Mouse (Mus musculus) liver, postnatal 0 days (tissue): ENCODE measurements around the gene Bcar3. TPM values are rescaled to one million over a fixed set of nuclear protein-coding genes. Genes with fewer than 3 reads are reported as not detected.

Experiments
- ATAC-seq: fragments of 200-750 bp; cut with Nextera tagmentation; 2 replicates; pipeline ENCODE4 v1.8.0; 2017; ENCODE audit warnings: mild to moderate bottlenecking, moderate library complexity
- DNase-seq: peaks from one replicate; pipeline ENCODE4 v3.0.0-alpha.2; 2016
- H3K27ac ChIP-seq: fragments of 300-500 bp; sonication (generic); 2 replicates; pipeline ENCODE4 v1.5.1; 2014; ENCODE audit warnings: antibody characterized with exemption, moderate library complexity, mild to moderate bottlenecking, low read depth
- H3K27me3 ChIP-seq: fragments of 300-500 bp; sonication (generic); 2 replicates; pipeline ENCODE4 v1.6.1; 2014; ENCODE audit warnings: low read length, control low read depth, mixed read lengths; ENCODE audit not compliant: insufficient read depth
- H3K36me3 ChIP-seq: fragments of 300-500 bp; sonication (generic); replicated peaks from 2 replicates; pipeline ENCODE4 v1.6.1; 2014; ENCODE audit warnings: mild to moderate bottlenecking, control low read depth, low read length, moderate library complexity, mixed read lengths; ENCODE audit not compliant: insufficient read depth
- H3K4me1 ChIP-seq: fragments of 300-500 bp; sonication (generic); 2 replicates; pipeline ENCODE4 v1.6.1; 2014; ENCODE audit warnings: antibody characterized with exemption, mild to moderate bottlenecking, control low read depth; ENCODE audit not compliant: insufficient read depth
- H3K4me2 ChIP-seq: fragments of 300-500 bp; sonication (generic); 2 replicates; pipeline ENCODE4 v1.6.1; 2014; ENCODE audit warnings: low read depth, mild to moderate bottlenecking, low read length, moderate library complexity, mixed read lengths
- H3K4me3 ChIP-seq: fragments of 300-500 bp; sonication (generic); 2 replicates; pipeline ENCODE4 v1.5.1; 2014; ENCODE audit warnings: low read depth, low read length
- H3K9ac ChIP-seq: fragments of 300-500 bp; sonication (generic); replicated peaks from 2 replicates; pipeline ENCODE4 v1.6.1; 2014; ENCODE audit warnings: mild to moderate bottlenecking, moderate library complexity
- H3K9me3 ChIP-seq: fragments of 300-500 bp; sonication (generic); 2 replicates; pipeline ENCODE4 v1.6.1; 2016; ENCODE audit warnings: mild to moderate bottlenecking, control low read depth, low read length, mixed read lengths
- CTCF ChIP-seq: sonication (generic); IDR thresholded peaks from 2 replicates; pipeline ENCODE4 v1.5.1; 2016; ENCODE audit warnings: antibody characterized with exemption, low read depth
- EP300 ChIP-seq: IDR thresholded peaks from 2 replicates; pipeline ENCODE4 v1.6.1; 2016; ENCODE audit warnings: antibody characterized with exemption, low read depth, mild to moderate bottlenecking
- WGBS: fragments of 180-500 bp; shearing (Covaris S2); extraction: QIAGEN DNeasy Blood & Tissue Kit; methylation state at CpG from one replicate; pipeline ENCODE4 v1.1.7; 2014; ENCODE audit not compliant: insufficient replicate concordance; 5-methylcytosine and 5-hydroxymethylcytosine counted together
- polyA plus RNA-seq: library from polyadenylated mRNA; unstranded; fragments of >200 nt; fragmentation: Nextera tagmentation; extraction: Ambion mirVana; gene quantifications from 2 replicates; pipeline ENCODE4 v1.2.1, GENCODE M21; 2015

Gene Bcar3
- polyA plus RNA-seq, 1 experiment from 2014 or later = 11.2 TPM

DNA sequence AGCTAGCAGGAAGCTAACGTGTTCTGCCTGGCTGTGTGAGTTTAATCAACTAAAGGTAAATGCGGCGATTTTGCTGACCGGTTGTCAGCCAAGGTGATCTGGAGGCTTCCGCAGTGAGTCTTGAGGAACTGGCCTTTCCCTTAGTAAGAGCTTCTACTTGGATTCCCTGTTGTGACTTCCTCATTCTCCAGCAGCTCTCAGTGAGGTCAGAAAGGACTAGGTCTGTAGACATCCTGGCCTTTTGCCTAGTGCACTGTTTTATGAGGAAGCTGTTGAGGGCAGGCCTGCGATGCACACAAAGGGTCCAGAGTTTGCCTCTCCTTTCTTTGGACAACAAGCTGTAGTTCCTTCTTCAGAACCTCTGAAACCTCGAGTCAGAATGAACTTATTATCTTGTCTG is 3.2 kb upstream of the Bcar3 start:
- H3K9ac ChIP-seq = no peak overlapping the region
- no peak overlapping the region; the same call in 1 of the 2 replicates for H3K4me2 ChIP-seq
- H3K27ac ChIP-seq = peak overlapping the region; percentile 57
- no peak for ATAC-seq
- H3K4me3 ChIP-seq = no peak overlapping the region
- DNase-seq = no peak
- peaks cover 2% of the 10 kb centered on the region; the same call in 1 of the 2 replicates for H3K36me3 ChIP-seq
- no peaks in the 10 kb centered on the region for H3K27me3 ChIP-seq
- TF ChIP-seq EP300 (no peak), CTCF (no peak)
- peaks cover 18% of the 10 kb centered on the region for H3K4me1 ChIP-seq
- 23% methylated on average over 7 of the region's 7 CpGs for WGBS
- H3K9me3 ChIP-seq = no peaks in the 10 kb centered on the region

- no peak overlapping the region for H3K9ac ChIP-seq
- peaks cover 18% of the 10 kb centered on the region for H3K4me1 ChIP-seq
- 44% methylated on average over 12 of the region's 12 CpGs for WGBS
- TF ChIP-seq CTCF (no peak), EP300 (no peak)
- H3K36me3 ChIP-seq = no peaks in the 10 kb centered on the region
- DNase-seq (no peak), ATAC-seq (no peak)
- no peak overlapping the region for H3K4me3 ChIP-seq
- peak overlapping the region; percentile 88 for H3K27ac ChIP-seq
- no peaks in the 10 kb centered on the region for H3K9me3 ChIP-seq
- peak overlapping the region; percentile 100 for H3K4me2 ChIP-seq
- H3K27me3 ChIP-seq = no peaks in the 10 kb centered on the region
These were observed 2.1 kb upstream of the Bcar3 start for GRCm38 (mm10) chr3:122291828-122292227.

DNA sequence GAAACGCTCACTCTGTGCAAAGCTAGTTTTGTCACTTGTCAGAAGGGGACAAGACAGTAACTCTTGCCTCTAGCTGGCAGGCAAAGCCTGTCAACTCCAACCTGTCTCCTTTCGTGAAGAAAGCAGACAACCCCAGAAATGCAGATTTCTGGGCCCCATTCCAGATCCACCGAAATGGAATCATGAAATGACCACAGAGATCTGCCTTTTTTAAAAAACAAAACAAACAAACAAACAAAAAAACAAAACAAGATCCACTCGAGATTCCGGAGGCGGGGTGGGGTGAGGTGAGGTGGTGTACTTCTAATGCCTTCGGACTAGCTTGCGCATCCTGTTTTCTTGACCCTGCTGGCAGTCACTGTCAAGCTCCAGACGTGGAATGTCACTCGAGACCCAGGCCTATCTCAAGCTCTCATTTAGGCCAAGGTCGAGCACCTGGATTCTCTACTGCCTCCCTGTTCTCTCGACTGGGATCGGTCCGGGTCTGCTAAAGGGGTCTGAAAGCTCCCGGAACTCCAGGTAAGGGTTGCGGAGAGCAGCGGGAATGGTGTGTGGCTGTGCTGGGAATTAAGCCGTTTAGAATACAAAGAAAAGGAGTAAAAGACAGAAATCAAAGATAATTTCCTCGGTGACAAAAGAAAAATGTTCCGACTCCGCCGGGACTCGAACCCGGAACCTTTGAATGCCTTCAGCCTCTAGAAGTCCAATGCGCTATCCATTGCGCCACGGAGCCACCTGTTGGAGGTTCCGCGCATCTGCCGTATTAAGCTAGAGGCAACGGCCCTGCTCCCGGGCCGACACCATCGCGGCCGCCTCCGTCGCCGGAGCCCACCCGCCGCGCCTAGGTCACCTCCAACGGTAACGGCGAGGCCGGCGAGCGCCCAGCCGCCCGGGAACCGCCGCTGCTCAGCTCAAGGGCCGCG is 1.4 kb upstream of the Bcar3 start:
- ATAC-seq = peak; percentile 85
- TF ChIP-seq EP300 (no peak), CTCF (peak; percentile 49)
- Histone ChIP-seq H3K4me3 (peak overlapping the region; percentile 92), H3K27ac (peak overlapping the region; percentile 88), H3K9me3 (no peaks in the 10 kb centered on the region), H3K9ac (peak overlapping the region; percentile 80), H3K27me3 (no peaks in the 10 kb centered on the region), H3K4me1 (peaks cover 18% of the 10 kb centered on the region), H3K36me3 (no peaks in the 10 kb centered on the region), H3K4me2 (peak overlapping the region; percentile 100)
- 9% methylated on average over 54 of the region's 54 CpGs for WGBS
- DNase-seq = peak; percentile 96

- H3K4me2 ChIP-seq = peak overlapping the region; percentile 100
- no peaks in the 10 kb centered on the region for H3K9me3 ChIP-seq
- no peak for TF ChIP-seq EP300
- TF ChIP-seq CTCF = no peak
- DNase-seq (no peak), ATAC-seq (peak; percentile 90)
- H3K9ac ChIP-seq = peak overlapping the region; percentile 80
- H3K4me3 ChIP-seq = peak overlapping the region; percentile 92
- peak overlapping the region; percentile 88 for H3K27ac ChIP-seq
- under 1% methylated on average over 77 of the region's 105 CpGs for WGBS
- H3K27me3 ChIP-seq = no peaks in the 10 kb centered on the region
- no peaks in the 10 kb centered on the region for H3K36me3 ChIP-seq
- peaks cover 18% of the 10 kb centered on the region for H3K4me1 ChIP-seq
These were observed 548 bp upstream of the Bcar3 start for GRCm38 (mm10) chr3:122293223-122293953.

- 0 out of 2 replicates have a peak, but pooled peaks have one; percentile 7 for ATAC-seq
- H3K4me1 ChIP-seq = peaks cover 18% of the 10 kb centered on the region
- H3K27me3 ChIP-seq = no peaks in the 10 kb centered on the region
- peak; percentile 73 for DNase-seq
- no peaks in the 10 kb centered on the region for H3K9me3 ChIP-seq
- no peaks in the 10 kb centered on the region for H3K36me3 ChIP-seq
- no peak overlapping the region for H3K4me3 ChIP-seq
- WGBS = 6% methylated on average over 5 of the region's 5 CpGs
- no peak overlapping the region for H3K4me2 ChIP-seq
- H3K9ac ChIP-seq = no peak overlapping the region
- TF ChIP-seq CTCF = peak; percentile 90
- TF ChIP-seq EP300 = no peak
- no peak overlapping the region for H3K27ac ChIP-seq
These were observed 1.6 kb downstream of the Bcar3 start for GRCm38 (mm10) chr3:122295511-122295910.

GRCm38 (mm10) chr3:122296979-122297378 is 3.0 kb downstream of the Bcar3 start:
- DNase-seq = no peak
- Histone ChIP-seq H3K27me3 (no peaks in the 10 kb centered on the region), H3K9me3 (no peaks in the 10 kb centered on the region), H3K4me1 (peaks cover 12% of the 10 kb centered on the region), H3K9ac (no peak overlapping the region), H3K36me3 (no peaks in the 10 kb centered on the region), H3K4me3 (no peak overlapping the region), H3K27ac (no peak overlapping the region), H3K4me2 (no peak overlapping the region)
- no peak for ATAC-seq
- WGBS = 79% methylated on average over 5 of the region's 5 CpGs
- TF ChIP-seq EP300 (no peak), CTCF (no peak)
